Mouse (Mus musculus) kidney, embryonic 16.5 days (tissue): ENCODE results near the gene Tmprss9. TPM values are rescaled to one million over a fixed set of nuclear protein-coding genes. Genes with fewer than 3 reads are reported as not detected.

Experiments
- ATAC-seq: fragments of 200-750 bp; cut with Nextera tagmentation; 2 replicates; pipeline ENCODE4 v1.8.0; 2017; ENCODE audit warnings: moderate TSS enrichment; ENCODE audit not compliant: low FRiP score, low TSS enrichment
- H3K27ac ChIP-seq: fragments of 300-500 bp; sonication (generic); 2 replicates; pipeline ENCODE4 v1.5.1; 2014; ENCODE audit warnings: low read length
- H3K27me3 ChIP-seq: fragments of 300-500 bp; sonication (generic); 2 replicates; pipeline ENCODE4 v1.6.1; 2014; ENCODE audit warnings: low read length, control low read depth, mixed read lengths; ENCODE audit not compliant: insufficient read depth
- H3K36me3 ChIP-seq: fragments of 300-500 bp; sonication (generic); 2 replicates; pipeline ENCODE4 v1.6.1; 2014; ENCODE audit warnings: low read length, control low read depth, mixed read lengths; ENCODE audit not compliant: insufficient read depth
- H3K4me1 ChIP-seq: fragments of 300-500 bp; sonication (generic); 2 replicates; pipeline ENCODE4 v1.6.1; 2014; ENCODE audit warnings: low read length, control low read depth, mixed read lengths; ENCODE audit not compliant: insufficient read depth
- H3K4me2 ChIP-seq: fragments of 300-500 bp; sonication (generic); replicated peaks from 2 replicates; pipeline ENCODE4 v1.6.1; 2014; ENCODE audit warnings: low read depth, low read length
- H3K4me3 ChIP-seq: fragments of 300-500 bp; sonication (generic); 2 replicates; pipeline ENCODE4 v1.5.1; 2014; ENCODE audit warnings: mild to moderate bottlenecking, low read length
- H3K9ac ChIP-seq: fragments of 300-500 bp; sonication (generic); replicated peaks from 2 replicates; pipeline ENCODE4 v1.6.1; 2014; ENCODE audit warnings: low read length
- H3K9me3 ChIP-seq: fragments of 300-500 bp; sonication (generic); 2 replicates; pipeline ENCODE4 v1.6.1; 2016; ENCODE audit warnings: low read length, control low read depth
- WGBS: fragments of 180-500 bp; shearing (Covaris S2); extraction: QIAGEN DNeasy Blood & Tissue Kit; methylation state at CpG from one replicate; pipeline ENCODE4 v1.1.7; 2014; 5-methylcytosine and 5-hydroxymethylcytosine counted together
- polyA plus RNA-seq: library from polyadenylated mRNA; unstranded; fragments of >200 nt; fragmentation: Nextera tagmentation; extraction: Ambion mirVana; gene quantifications from 2 replicates; pipeline ENCODE4 v1.2.1, GENCODE M21; 2015

Gene Tmprss9
- polyA plus RNA-seq, 1 experiment from 2014 or later: not detected

- no peak for ATAC-seq
- Histone ChIP-seq H3K9ac (peak overlapping the region; percentile 94; the same call in 1 of the 2 replicates), H3K36me3 (peaks cover 17% of the 10 kb centered on the region; the same call in 1 of the 2 replicates), H3K4me2 (peak overlapping the region; percentile 99), H3K4me3 (no peak overlapping the region; the same call in 1 of the 2 replicates), H3K9me3 (no peaks in the 10 kb centered on the region), H3K4me1 (peaks cover 22% of the 10 kb centered on the region), H3K27me3 (no peaks in the 10 kb centered on the region), H3K27ac (no peak overlapping the region)
- 59% methylated on average over 3 of the region's 3 CpGs for WGBS
These were observed 15.4 kb upstream of the Tmprss9 start for GRCm38 (mm10) chr10:80856267-80856666.

GRCm38 (mm10) chr10:80856908-80857307 is 14.7 kb upstream of the Tmprss9 start:
- no peak overlapping the region for H3K4me2 ChIP-seq
- no peak overlapping the region for H3K27ac ChIP-seq
- no peaks in the 10 kb centered on the region for H3K9me3 ChIP-seq
- peaks cover 13% of the 10 kb centered on the region; the same call in 1 of the 2 replicates for H3K36me3 ChIP-seq
- 83% methylated on average over 5 of the region's 5 CpGs for WGBS
- ATAC-seq: no peak
- H3K4me1 ChIP-seq: peaks cover 22% of the 10 kb centered on the region
- H3K27me3 ChIP-seq: no peaks in the 10 kb centered on the region
- no peak overlapping the region; the same call in 1 of the 2 replicates for H3K9ac ChIP-seq
- H3K4me3 ChIP-seq: no peak overlapping the region

- Histone ChIP-seq H3K4me1 (peaks cover 22% of the 10 kb centered on the region), H3K4me2 (no peak overlapping the region), H3K9me3 (no peaks in the 10 kb centered on the region), H3K27ac (no peak overlapping the region), H3K9ac (peak overlapping the region; percentile 32; the same call in 1 of the 2 replicates), H3K36me3 (peaks cover 9% of the 10 kb centered on the region; the same call in 1 of the 2 replicates), H3K27me3 (no peaks in the 10 kb centered on the region), H3K4me3 (no peak overlapping the region)
- 67% methylated on average over 8 of the region's 8 CpGs for WGBS
- no peak for ATAC-seq
These were observed 14.3 kb upstream of the Tmprss9 start for GRCm38 (mm10) chr10:80857386-80857785.

GRCm38 (mm10) chr10:80857848-80858247 is 13.8 kb upstream of the Tmprss9 start:
- Histone ChIP-seq H3K4me2 (no peak overlapping the region), H3K36me3 (peaks cover 8% of the 10 kb centered on the region; the same call in 1 of the 2 replicates), H3K27ac (no peak overlapping the region), H3K9ac (peak overlapping the region; percentile 32; the same call in 1 of the 2 replicates), H3K9me3 (no peaks in the 10 kb centered on the region), H3K27me3 (no peaks in the 10 kb centered on the region), H3K4me1 (peaks cover 22% of the 10 kb centered on the region), H3K4me3 (no peak overlapping the region)
- no peak for ATAC-seq
- WGBS: 73% methylated on average over 3 of the region's 3 CpGs

GRCm38 (mm10) chr10:80858350-80858935 is 13.2 kb upstream of the Tmprss9 start:
- H3K27ac ChIP-seq: no peak overlapping the region
- ATAC-seq: no peak
- H3K9me3 ChIP-seq: no peaks in the 10 kb centered on the region
- H3K9ac ChIP-seq: no peak overlapping the region
- no peak overlapping the region for H3K4me2 ChIP-seq
- no peak overlapping the region for H3K4me3 ChIP-seq
- 71% methylated on average over 7 of the region's 7 CpGs for WGBS
- no peaks in the 10 kb centered on the region for H3K27me3 ChIP-seq
- H3K36me3 ChIP-seq: peaks cover 10% of the 10 kb centered on the region; the same call in 1 of the 2 replicates
- peaks cover 22% of the 10 kb centered on the region for H3K4me1 ChIP-seq

GRCm38 (mm10) chr10:80862305-80862704 is 9.3 kb upstream of the Tmprss9 start:
- Histone ChIP-seq H3K9me3 (no peaks in the 10 kb centered on the region), H3K27me3 (no peaks in the 10 kb centered on the region), H3K4me2 (no peak overlapping the region), H3K36me3 (peaks cover 34% of the 10 kb centered on the region), H3K27ac (no peak overlapping the region), H3K4me3 (no peak overlapping the region), H3K9ac (no peak overlapping the region), H3K4me1 (no peaks in the 10 kb centered on the region)
- WGBS: 91% methylated on average over 5 of the region's 5 CpGs
- no peak for ATAC-seq

GRCm38 (mm10) chr10:80864446-80864845 is 7.2 kb upstream of the Tmprss9 start:
- no peak overlapping the region for H3K27ac ChIP-seq
- H3K4me1 ChIP-seq: no peaks in the 10 kb centered on the region
- no peaks in the 10 kb centered on the region for H3K9me3 ChIP-seq
- no peaks in the 10 kb centered on the region for H3K27me3 ChIP-seq
- peaks cover 43% of the 10 kb centered on the region for H3K36me3 ChIP-seq
- no peak overlapping the region for H3K4me2 ChIP-seq
- no peak for ATAC-seq
- 91% methylated on average over 16 of the region's 16 CpGs for WGBS
- H3K9ac ChIP-seq: no peak overlapping the region
- no peak overlapping the region for H3K4me3 ChIP-seq

- H3K36me3 ChIP-seq: peaks cover 15% of the 10 kb centered on the region
These were observed 655 bp upstream of the Tmprss9 start for GRCm38 (mm10) chr10:80870993-80871392.

GRCm38 (mm10) chr10:80874035-80874434 is 2.4 kb downstream of the Tmprss9 start:
- no peak for ATAC-seq
- H3K9me3 ChIP-seq: no peaks in the 10 kb centered on the region
- H3K4me2 ChIP-seq: no peak overlapping the region
- H3K4me1 ChIP-seq: no peaks in the 10 kb centered on the region
- WGBS: 76% methylated on average over 9 of the region's 9 CpGs
- no peak overlapping the region for H3K27ac ChIP-seq
- H3K27me3 ChIP-seq: no peaks in the 10 kb centered on the region
- no peak overlapping the region for H3K9ac ChIP-seq
- no peak overlapping the region for H3K4me3 ChIP-seq
- H3K36me3 ChIP-seq: no peaks in the 10 kb centered on the region

More at GRCm38 (mm10) chr10:80870993-80871392, 655 bp upstream of the Tmprss9 start:
- no peak overlapping the region for H3K4me3 ChIP-seq
- H3K27me3 ChIP-seq: no peaks in the 10 kb centered on the region
- H3K9ac ChIP-seq: no peak overlapping the region
- no peak for ATAC-seq
- WGBS: 71% methylated on average over 2 of the region's 6 CpGs
- no peaks in the 10 kb centered on the region for H3K4me1 ChIP-seq
- H3K4me2 ChIP-seq: no peak overlapping the region
- H3K27ac ChIP-seq: no peak overlapping the region
- no peaks in the 10 kb centered on the region for H3K9me3 ChIP-seq

GRCm38 (mm10) chr10:80876028-80876427 is 4.4 kb downstream of the Tmprss9 start:
- Histone ChIP-seq H3K4me1 (no peaks in the 10 kb centered on the region), H3K4me3 (no peak overlapping the region), H3K4me2 (no peak overlapping the region), H3K27ac (no peak overlapping the region), H3K36me3 (no peaks in the 10 kb centered on the region), H3K27me3 (no peaks in the 10 kb centered on the region), H3K9ac (no peak overlapping the region; the same call in 1 of the 2 replicates), H3K9me3 (no peaks in the 10 kb centered on the region)
- 23% methylated on average over 5 of the region's 5 CpGs for WGBS
- no peak; the same call in 1 of the 2 replicates for ATAC-seq
